Mouse (Mus musculus): Measurements from ENCODE around the gene Mrpl12. TPM values are rescaled to one million over a fixed set of nuclear protein-coding genes. Genes with fewer than 3 reads are reported as not detected.

Gene Mrpl12
- polyA plus RNA-seq, 1 experiment, result 58.0 TPM

DNA sequence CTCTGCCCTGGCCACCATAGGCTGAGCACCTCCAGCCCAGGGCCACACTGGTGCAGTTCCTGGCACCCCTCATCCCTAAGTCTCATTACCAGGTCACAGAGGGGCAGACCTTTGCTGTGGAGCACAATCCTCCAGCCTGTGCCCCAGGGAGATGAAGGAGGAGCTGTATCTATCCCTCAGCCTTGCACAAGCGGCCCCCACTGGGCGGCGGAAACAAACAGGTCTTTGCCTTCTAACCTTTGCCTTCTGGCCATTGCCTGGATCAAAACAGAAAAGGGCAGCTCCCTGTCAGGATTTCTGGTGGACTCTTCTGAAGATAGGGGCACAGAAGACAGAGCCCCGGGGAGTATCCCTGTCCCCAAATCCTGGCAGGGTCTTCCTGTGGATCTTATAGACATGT, 44.5 kb downstream of the Mrpl12 start:
- Histone ChIP-seq H3K4me1 (ENCODE audit: control insufficient read depth, insufficient read depth, low read length) (no peaks in the 10 kb centered on the region), H3K27ac (ENCODE audit: insufficient read depth, low read length) (no peak overlapping the region), H3K4me3 (ENCODE audit: insufficient read depth, low read length) (no peak overlapping the region)
- TF ChIP-seq POLR2A (IDR thresholded peaks at IDR 0.05; ENCODE audit: low read depth, low read length) (no peak), CTCF (IDR thresholded peaks at IDR 0.05; ENCODE audit: borderline replicate concordance, insufficient read depth, low read length) (no peak)

DNA sequence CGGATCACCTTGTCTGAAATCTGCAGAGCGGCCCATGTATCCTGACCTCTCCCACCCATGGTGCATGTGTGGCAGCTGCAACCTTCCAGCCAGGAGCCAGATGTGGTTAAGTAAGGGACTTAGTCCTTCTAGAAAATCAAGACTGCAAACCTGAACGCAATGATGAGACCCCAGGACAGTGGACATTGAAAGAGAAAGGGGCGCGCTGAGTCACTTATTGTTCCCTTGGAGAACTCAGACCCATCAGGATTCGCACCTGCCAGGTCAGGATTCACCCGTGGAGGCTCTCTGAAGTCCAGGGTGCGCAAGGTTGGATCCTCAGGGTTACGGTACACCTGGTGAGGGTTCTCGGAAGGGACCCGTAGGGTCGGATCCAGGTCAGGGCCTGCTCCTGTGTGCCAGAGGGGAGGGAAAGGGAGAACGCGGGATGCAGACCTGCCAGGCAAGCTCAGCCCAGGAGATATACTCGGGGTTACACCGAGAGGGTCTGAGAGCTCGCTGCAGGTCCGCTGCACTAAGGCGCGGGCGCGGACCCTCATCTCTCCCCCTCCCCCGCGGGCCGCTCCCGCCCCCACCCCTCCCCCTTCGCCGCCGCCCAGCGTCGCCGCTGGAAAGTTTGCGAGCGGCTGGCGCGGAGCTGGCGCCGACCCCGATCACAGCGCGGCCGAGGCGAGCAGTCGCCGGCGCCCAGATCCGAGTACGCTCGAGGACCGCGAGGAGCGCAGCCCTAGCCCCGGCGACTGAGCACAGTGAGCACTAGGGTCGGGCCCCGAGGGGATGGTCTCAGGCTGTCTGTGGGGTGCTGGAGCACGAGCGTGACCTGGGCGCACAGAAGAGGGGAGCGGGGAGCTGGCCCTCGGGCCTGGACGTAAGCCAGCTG, 45.9 kb downstream of the Mrpl12 start, which contains the start of gene Gcgr:
TSS of gene Gcgr (plus strand) at position 615 of the 880 bp plus-strand sequence.
- no peak within 1 kb of the TSS for H3K27ac ChIP-seq (ENCODE audit: insufficient read depth, low read length)
- H3K4me1 ChIP-seq (ENCODE audit: control insufficient read depth, insufficient read depth, low read length), result no peaks in the 10 kb centered on the region
- no peak within 1 kb of the TSS for H3K4me3 ChIP-seq (ENCODE audit: insufficient read depth, low read length)
- TF ChIP-seq CTCF (IDR thresholded peaks at IDR 0.05; ENCODE audit: borderline replicate concordance, insufficient read depth, low read length) (no peak), POLR2A (IDR thresholded peaks at IDR 0.05; ENCODE audit: low read depth, low read length) (no peak)

DNA sequence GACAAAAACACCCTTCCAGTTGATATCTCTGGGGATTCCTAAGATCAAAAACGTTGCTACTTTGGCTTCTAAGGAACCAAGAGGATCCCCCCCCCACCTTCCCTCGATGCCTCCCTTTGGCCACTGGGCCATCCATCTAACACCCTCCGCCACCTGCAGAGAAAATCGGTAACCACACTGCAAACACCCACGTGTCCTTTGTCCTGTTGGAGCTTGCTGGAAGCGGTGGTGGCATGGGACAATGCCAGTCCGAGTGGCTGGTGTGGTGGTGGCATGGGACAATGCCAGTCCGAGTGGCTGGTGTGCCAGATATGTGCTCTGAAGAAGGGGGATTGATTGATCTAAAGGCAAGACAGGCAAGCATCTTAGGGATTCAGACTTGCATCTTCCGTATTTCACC, 47.2 kb downstream of the Mrpl12 start:
- Histone ChIP-seq H3K27ac (ENCODE audit: insufficient read depth, low read length) (no peak overlapping the region), H3K4me3 (ENCODE audit: insufficient read depth, low read length) (no peak overlapping the region), H3K4me1 (ENCODE audit: control insufficient read depth, insufficient read depth, low read length) (no peaks in the 10 kb centered on the region)
- no peak for TF ChIP-seq POLR2A (IDR thresholded peaks at IDR 0.05; ENCODE audit: low read depth, low read length)
- TF ChIP-seq CTCF (IDR thresholded peaks at IDR 0.05; ENCODE audit: borderline replicate concordance, insufficient read depth, low read length), result no peak

DNA sequence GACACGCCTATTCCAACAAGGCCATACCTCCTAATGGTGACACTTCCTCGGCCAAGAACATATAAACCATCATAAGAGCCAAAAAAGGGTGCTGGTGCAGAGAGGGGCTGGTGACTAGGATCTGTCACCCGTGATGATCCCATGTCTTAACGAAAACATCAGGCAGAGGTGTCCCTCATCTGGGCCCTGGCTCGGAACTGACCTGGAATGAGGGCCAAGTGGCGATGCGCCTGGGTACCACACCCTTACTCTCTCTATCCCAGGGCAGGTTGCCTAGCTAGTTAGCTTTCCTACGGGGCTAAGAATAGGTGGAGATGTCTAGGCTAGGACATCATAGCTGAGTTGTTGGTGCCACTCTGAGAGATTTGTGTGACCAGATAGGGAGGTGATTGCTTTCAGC, 49.7 kb downstream of the Mrpl12 start:
- H3K27ac ChIP-seq (ENCODE audit: insufficient read depth, low read length), result no peak overlapping the region
- TF ChIP-seq CTCF (IDR thresholded peaks at IDR 0.05; ENCODE audit: borderline replicate concordance, insufficient read depth, low read length) (no peak), POLR2A (IDR thresholded peaks at IDR 0.05; ENCODE audit: low read depth, low read length) (no peak)
- no peak overlapping the region for H3K4me3 ChIP-seq (ENCODE audit: insufficient read depth, low read length)
- no peaks in the 10 kb centered on the region for H3K4me1 ChIP-seq (ENCODE audit: control insufficient read depth, insufficient read depth, low read length)

DNA sequence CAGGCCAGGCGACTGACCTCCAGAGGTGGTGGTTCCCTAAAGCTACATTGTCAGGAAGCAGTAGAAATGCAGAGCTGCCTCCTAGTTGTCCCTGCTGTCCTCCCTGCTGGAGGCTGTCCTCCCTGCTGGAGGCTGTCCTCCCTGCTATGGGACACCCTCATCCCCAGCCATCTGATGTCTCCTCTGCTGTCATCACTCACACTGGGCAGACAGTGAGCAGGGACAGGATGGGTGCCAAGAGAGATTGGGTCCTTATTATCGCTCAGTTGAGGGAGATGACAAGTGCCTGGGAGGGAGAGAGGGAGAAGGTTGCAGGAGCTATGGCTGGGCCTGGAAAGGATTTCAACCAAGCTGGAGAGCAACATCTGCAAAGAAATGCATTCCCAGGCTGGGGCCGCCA, 50.7 kb downstream of the Mrpl12 start:
- Histone ChIP-seq H3K4me3 (ENCODE audit: insufficient read depth, low read length) (no peak overlapping the region), H3K27ac (ENCODE audit: insufficient read depth, low read length) (no peak overlapping the region), H3K4me1 (ENCODE audit: control insufficient read depth, insufficient read depth, low read length) (no peaks in the 10 kb centered on the region)
- TF ChIP-seq CTCF (IDR thresholded peaks at IDR 0.05; ENCODE audit: borderline replicate concordance, insufficient read depth, low read length) (no peak), POLR2A (IDR thresholded peaks at IDR 0.05; ENCODE audit: low read depth, low read length) (no peak)

DNA sequence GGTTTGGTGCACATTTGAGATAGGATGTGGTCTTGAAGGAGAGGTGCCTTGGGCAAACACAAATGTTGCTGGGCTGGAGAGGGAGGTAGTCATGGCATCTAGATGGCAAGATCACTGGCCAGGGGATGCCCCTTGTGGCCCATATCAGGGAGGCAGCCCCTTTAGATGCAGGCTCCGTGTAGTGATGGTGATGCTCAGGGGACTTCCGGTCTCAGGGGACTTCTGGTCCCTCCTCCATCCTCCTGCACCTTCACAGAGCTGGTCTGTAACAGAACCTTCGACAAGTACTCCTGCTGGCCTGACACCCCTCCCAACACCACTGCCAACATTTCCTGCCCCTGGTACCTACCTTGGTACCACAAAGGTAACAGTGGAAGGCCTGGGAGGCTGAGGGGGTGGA, 51.4 kb downstream of the Mrpl12 start:
- Histone ChIP-seq H3K4me3 (ENCODE audit: insufficient read depth, low read length) (no peak overlapping the region), H3K27ac (ENCODE audit: insufficient read depth, low read length) (no peak overlapping the region), H3K4me1 (ENCODE audit: control insufficient read depth, insufficient read depth, low read length) (no peaks in the 10 kb centered on the region)
- TF ChIP-seq CTCF (IDR thresholded peaks at IDR 0.05; ENCODE audit: borderline replicate concordance, insufficient read depth, low read length), result no peak
- TF ChIP-seq POLR2A (IDR thresholded peaks at IDR 0.05; ENCODE audit: low read depth, low read length), result no peak

DNA sequence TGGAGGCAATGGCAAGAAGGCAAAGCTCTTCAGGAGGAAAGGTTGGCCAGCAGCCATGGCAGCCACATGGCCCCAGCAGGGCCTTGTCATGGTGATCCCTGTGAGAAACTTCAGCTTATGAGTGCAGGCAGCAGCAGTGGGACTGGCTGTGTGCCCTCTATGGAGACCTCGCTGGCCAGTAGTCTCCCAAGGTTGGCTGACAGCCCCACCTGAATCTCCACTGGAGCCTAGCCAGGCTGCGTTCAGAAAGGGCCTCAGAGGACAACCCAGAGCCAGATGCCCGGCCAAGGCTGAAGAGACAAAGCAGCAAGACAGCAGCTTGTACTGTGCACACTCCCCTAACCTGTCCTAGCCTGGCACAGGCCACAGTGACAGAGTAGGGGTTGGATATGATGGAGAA, 54.1 kb downstream of the Mrpl12 start:
- H3K4me1 ChIP-seq (ENCODE audit: control insufficient read depth, insufficient read depth, low read length), result no peaks in the 10 kb centered on the region
- no peak overlapping the region for H3K4me3 ChIP-seq (ENCODE audit: insufficient read depth, low read length)
- H3K27ac ChIP-seq (ENCODE audit: insufficient read depth, low read length), result no peak overlapping the region
- no peak for TF ChIP-seq CTCF (IDR thresholded peaks at IDR 0.05; ENCODE audit: borderline replicate concordance, insufficient read depth, low read length)
- TF ChIP-seq POLR2A (IDR thresholded peaks at IDR 0.05; ENCODE audit: low read depth, low read length), result no peak

Other genes with a start within 250 kb of the Mrpl12 start
- 5,586 and 6,404 TPM in 2 replicates for gene Actg1, start 136.1 kb upstream of the Mrpl12 start, polyA plus RNA-seq (2011; ENCODE audit: insufficient read length, low read depth, missing spikeins)
- gene Fscn2, start 123.1 kb upstream of the Mrpl12 start, polyA plus RNA-seq (2011; ENCODE audit: insufficient read length, low read depth, missing spikeins), result not detected in 2 replicates
- gene Faap100, start 105.8 kb upstream of the Mrpl12 start, polyA plus RNA-seq (2011; ENCODE audit: insufficient read length, low read depth, missing spikeins), result 8.5 and 10.9 TPM in 2 replicates
- gene Nploc4, start 46.9 kb upstream of the Mrpl12 start, polyA plus RNA-seq (2011; ENCODE audit: insufficient read length, low read depth, missing spikeins), result 76.1 and 81.6 TPM in 2 replicates
- not detected in 2 replicates for gene Tspan10, start 42.0 kb upstream of the Mrpl12 start, polyA plus RNA-seq (2011; ENCODE audit: insufficient read length, low read depth, missing spikeins)
- not detected in 2 replicates for gene Pde6g, start 31.1 kb upstream of the Mrpl12 start, polyA plus RNA-seq (2011; ENCODE audit: insufficient read length, low read depth, missing spikeins)
- 5.6 TPM in 2 replicates for gene Oxld1, start 26.5 kb upstream of the Mrpl12 start, polyA plus RNA-seq (2011; ENCODE audit: insufficient read length, low read depth, missing spikeins)
- gene Ccdc137, start 26.5 kb upstream of the Mrpl12 start, polyA plus RNA-seq (2011; ENCODE audit: insufficient read length, low read depth, missing spikeins), result 18.9 and 27.3 TPM in 2 replicates
- gene Arl16, start 17.0 kb upstream of the Mrpl12 start, polyA plus RNA-seq (2011; ENCODE audit: insufficient read length, low read depth, missing spikeins), result 24.0 and 30.7 TPM in 2 replicates
- gene Slc25a10, start 7.2 kb downstream of the Mrpl12 start, polyA plus RNA-seq (2011; ENCODE audit: insufficient read length, low read depth, missing spikeins), result 22.0 and 22.4 TPM in 2 replicates
- not detected in 2 replicates for gene Gcgr, start 46.1 kb downstream of the Mrpl12 start, polyA plus RNA-seq (2011; ENCODE audit: insufficient read length, low read depth, missing spikeins)
- gene Mcrip1, start 65.1 kb downstream of the Mrpl12 start, polyA plus RNA-seq (2011; ENCODE audit: insufficient read length, low read depth, missing spikeins), result 65.4 and 90.1 TPM in 2 replicates
- gene Ppp1r27, start 66.5 kb downstream of the Mrpl12 start, polyA plus RNA-seq (2011; ENCODE audit: insufficient read length, low read depth, missing spikeins), result not detected in 2 replicates
- 846 and 907 TPM in 2 replicates for gene P4hb, start 88.6 kb downstream of the Mrpl12 start, polyA plus RNA-seq (2011; ENCODE audit: insufficient read length, low read depth, missing spikeins)
- 500 and 534 TPM in 2 replicates for gene Arhgdia, start 97.0 kb downstream of the Mrpl12 start, polyA plus RNA-seq (2011; ENCODE audit: insufficient read length, low read depth, missing spikeins)
- gene Alyref, start 113.8 kb downstream of the Mrpl12 start, polyA plus RNA-seq (2011; ENCODE audit: insufficient read length, low read depth, missing spikeins), result 112 and 150 TPM in 2 replicates
- 78.0 and 87.2 TPM in 2 replicates for gene Anapc11, start 113.8 kb downstream of the Mrpl12 start, polyA plus RNA-seq (2011; ENCODE audit: insufficient read length, low read depth, missing spikeins)
- gene Npb, start 123.9 kb downstream of the Mrpl12 start, polyA plus RNA-seq (2011; ENCODE audit: insufficient read length, low read depth, missing spikeins), result not detected in 2 replicates
- gene Pcyt2, start 133.3 kb downstream of the Mrpl12 start, polyA plus RNA-seq (2011; ENCODE audit: insufficient read length, low read depth, missing spikeins), result 39.5 and 45.2 TPM in 2 replicates
- gene Sirt7, start 140.6 kb downstream of the Mrpl12 start, polyA plus RNA-seq (2011; ENCODE audit: insufficient read length, low read depth, missing spikeins), result 15.9 and 19.2 TPM in 2 replicates
- gene Mafg, start 149.0 kb downstream of the Mrpl12 start, polyA plus RNA-seq (2011; ENCODE audit: insufficient read length, low read depth, missing spikeins), result 39.4 and 43.9 TPM in 2 replicates
- gene Pycr1, start 159.2 kb downstream of the Mrpl12 start, polyA plus RNA-seq (2011; ENCODE audit: insufficient read length, low read depth, missing spikeins), result 44.5 and 59.0 TPM in 2 replicates
- not detected in 2 replicates for gene Myadml2, start 163.5 kb downstream of the Mrpl12 start, polyA plus RNA-seq (2011; ENCODE audit: insufficient read length, low read depth, missing spikeins)
- 0.47 and 0.63 TPM in 2 replicates for gene Notum, start 176.6 kb downstream of the Mrpl12 start, polyA plus RNA-seq (2011; ENCODE audit: insufficient read length, low read depth, missing spikeins)
- gene Aspscr1, start 188.4 kb downstream of the Mrpl12 start, polyA plus RNA-seq (2011; ENCODE audit: insufficient read length, low read depth, missing spikeins), result 49.8 and 53.9 TPM in 2 replicates
- gene Cenpx, start 229.1 kb downstream of the Mrpl12 start, polyA plus RNA-seq (2011; ENCODE audit: insufficient read length, low read depth, missing spikeins), result 42.8 and 44.1 TPM in 2 replicates
- gene Lrrc45, start 229.3 kb downstream of the Mrpl12 start, polyA plus RNA-seq (2011; ENCODE audit: insufficient read length, low read depth, missing spikeins), result 16.1 and 17.8 TPM in 2 replicates
- 16.0 and 20.8 TPM in 2 replicates for gene Rac3, start 236.9 kb downstream of the Mrpl12 start, polyA plus RNA-seq (2011; ENCODE audit: insufficient read length, low read depth, missing spikeins)
- gene Dcxr, start 242.7 kb downstream of the Mrpl12 start, polyA plus RNA-seq (2011; ENCODE audit: insufficient read length, low read depth, missing spikeins), result 31.6 and 52.4 TPM in 2 replicates
- 27.8 and 30.7 TPM in 2 replicates for gene Cbr2, start 247.5 kb downstream of the Mrpl12 start, polyA plus RNA-seq (2011; ENCODE audit: insufficient read length, low read depth, missing spikeins)

All from embryonic fibroblast, embryonic 13.5 days (primary cell).